Mouse (Mus musculus) left cerebral cortex, postnatal 14 days (tissue): Measurements from ENCODE around the gene Mat2a. TPM values are rescaled to one million over a fixed set of nuclear protein-coding genes. Genes with fewer than 3 reads are reported as not detected.

Source experiments
- DNase-seq, 2 experiments: peaks; one replicate each; pipeline ENCODE4 v3.0.0; 2021 to 2022; ENCODE audit warnings: low spot score in 2 of 2, mixed read lengths in 1 of 2
- intact Hi-C: fragments of 180-260 bp; cut with DNase I; formaldehyde crosslinking; loops from one replicate; pipeline ENCODE4 v1.15.1; 2025
- total RNA-seq, 2 experiments: library from RNA; stranded (reverse); gene quantifications; 2 replicates each; pipeline ENCODE4 v1.2.3; 2021

The Mat2a gene
- total RNA-seq, 2 experiments from 2014 or later: 170 to 173 TPM

- intact Hi-C loops: no loop called here
- peak; percentile 23 to 34 for DNase-seq
Measured at GRCm38 (mm10) chr6:72389941-72390771, 49.2 kb downstream of the Mat2a start, which contains the start of gene Vamp8. Gene Vamp8 (minus strand): TSS chr6:72390703.

GRCm38 (mm10) chr6:72389471-72389940, 49.9 kb downstream of the Mat2a start:
- intact Hi-C loops: no loop called here
- DNase-seq: no peak

GRCm38 (mm10) chr6:72388791-72389329, 50.5 kb downstream of the Mat2a start:
- no peak for DNase-seq
- intact Hi-C loops: no loop called here

GRCm38 (mm10) chr6:72388266-72388665, 51.1 kb downstream of the Mat2a start:
- no peak for DNase-seq
- intact Hi-C loops: no loop called here

GRCm38 (mm10) chr6:72387816-72388215, 51.5 kb downstream of the Mat2a start:
- intact Hi-C loops: no loop called here
- DNase-seq: no peak

GRCm38 (mm10) chr6:72386561-72386960, 52.8 kb downstream of the Mat2a start:
- intact Hi-C loops: no loop called here
- DNase-seq: no peak

- intact Hi-C loops: no loop called here
- DNase-seq: no peak
Measured at GRCm38 (mm10) chr6:72385258-72385657, 54.1 kb downstream of the Mat2a start.

- DNase-seq: no peak
- intact Hi-C loops: no loop called here
Measured at GRCm38 (mm10) chr6:72383952-72384351, 55.4 kb downstream of the Mat2a start.

GRCm38 (mm10) chr6:72383142-72383820, 56.1 kb downstream of the Mat2a start:
- no peak for DNase-seq
- intact Hi-C loops: no loop called here

Other genes starting within 250 kb of the Mat2a start
- gene Atoh8, start 204.0 kb downstream of the Mat2a start, total RNA-seq: 1 to 10 TPM; 1.2 to 1.3 TPM
- gene Sftpb, start 134.9 kb downstream of the Mat2a start, total RNA-seq: not detected
- gene Usp39, start 94.4 kb downstream of the Mat2a start, total RNA-seq: 10 to 100 TPM; 34.3 to 34.9 TPM
- 10 to 100 TPM; 13.2 to 15.4 TPM for gene 0610030E20Rik, start 92.2 kb downstream of the Mat2a start, total RNA-seq
- gene Tmem150a, start 84.1 kb downstream of the Mat2a start, total RNA-seq: 10 to 100 TPM; 10.4 to 11.8 TPM
- gene Rnf181, start 72.6 kb downstream of the Mat2a start, total RNA-seq: 10 to 100 TPM; 70.4 to 73.7 TPM
- 1 to 10 TPM; 4.2 to 7.1 TPM for gene Vamp5, start 59.1 kb downstream of the Mat2a start, total RNA-seq
- gene Vamp8, start 48.9 kb downstream of the Mat2a start, total RNA-seq: 10 to 100 TPM in 1 of 2 experiments, 1 to 10 TPM in 1; 9.6 to 11.0 TPM
- 10 to 100 TPM; 22.3 to 23.1 TPM for gene Ggcx, start 25.2 kb downstream of the Mat2a start, total RNA-seq
- gene Sh2d6, start 82.1 kb upstream of the Mat2a start, total RNA-seq: under 1 TPM; 0.70 to 0.92 TPM
- 1 to 10 TPM; 3.3 to 3.6 TPM for gene Capg, start 104.8 kb upstream of the Mat2a start, total RNA-seq
- 10 to 100 TPM; 15.9 to 17.3 TPM for gene Elmod3, start 158.9 kb upstream of the Mat2a start, total RNA-seq
- gene Retsat, start 158.9 kb upstream of the Mat2a start, total RNA-seq: 10 to 100 TPM; 41.6 to 43.8 TPM
- 10 to 100 TPM; 64.0 to 67.5 TPM for gene Tgoln1, start 177.4 kb upstream of the Mat2a start, total RNA-seq